Mouse (Mus musculus) limb, embryonic 14.5 days (tissue): ENCODE measurements around the gene Gstt2. TPM values are rescaled to one million over a fixed set of nuclear protein-coding genes. Genes with fewer than 3 reads are reported as not detected.
"Not testable (repeated sequence)": the region's sequence is repeated elsewhere in the genome, so short reads cannot be mapped to it uniquely, and the experiment has no call there.

Source experiments
- ATAC-seq: fragments of 200-750 bp; cut with Nextera tagmentation; 2 replicates; pipeline ENCODE4 v1.8.0; 2017; ENCODE audit warnings: low read depth, moderate number of reproducible peaks, moderate TSS enrichment; ENCODE audit not compliant: low FRiP score
- DNase-seq: peaks from one replicate; pipeline ENCODE4 v3.0.0-alpha.2; 2015; ENCODE audit warnings: low spot score
- H3K27ac ChIP-seq: fragments of 300-500 bp; sonication (generic); replicated peaks from 2 replicates; pipeline ENCODE4 v1.5.1; 2014; ENCODE audit warnings: low read depth, mild to moderate bottlenecking, low read length, moderate library complexity, mixed read lengths
- H3K27me3 ChIP-seq: fragments of 300-500 bp; sonication (generic); 2 replicates; pipeline ENCODE4 v1.6.1; 2014; ENCODE audit warnings: low read length, mixed read lengths; ENCODE audit not compliant: control insufficient read depth, insufficient read depth
- H3K36me3 ChIP-seq: fragments of 300-500 bp; sonication (generic); 2 replicates; pipeline ENCODE4 v1.6.1; 2014; ENCODE audit warnings: mild to moderate bottlenecking, low read length, moderate library complexity, mixed read lengths; ENCODE audit not compliant: control insufficient read depth, insufficient read depth
- H3K4me1 ChIP-seq: fragments of 300-500 bp; sonication (generic); 2 replicates; pipeline ENCODE4 v1.6.1; 2014; ENCODE audit warnings: antibody characterized with exemption, low read length, mixed read lengths; ENCODE audit not compliant: control insufficient read depth, insufficient read depth
- H3K4me2 ChIP-seq: fragments of 300-500 bp; sonication (generic); replicated peaks from 2 replicates; pipeline ENCODE4 v1.6.1; 2014; ENCODE audit warnings: low read depth, mild to moderate bottlenecking, low read length, moderate library complexity; ENCODE audit not compliant: severe bottlenecking
- H3K4me3 ChIP-seq: fragments of 300-500 bp; sonication (generic); replicated peaks from 2 replicates; pipeline ENCODE4 v1.5.1; 2014; ENCODE audit warnings: low read length
- H3K9ac ChIP-seq: fragments of 300-500 bp; sonication (generic); 2 replicates; pipeline ENCODE4 v1.6.1; 2014; ENCODE audit warnings: mild to moderate bottlenecking, low read depth, low read length, moderate library complexity; ENCODE audit not compliant: severe bottlenecking
- H3K9me3 ChIP-seq: fragments of 300-500 bp; sonication (generic); 2 replicates; pipeline ENCODE4 v1.6.1; 2016; ENCODE audit warnings: low read length; ENCODE audit not compliant: control insufficient read depth
- POLR2A ChIP-seq: fragments of 200-500 bp; IDR thresholded peaks from 2 replicates; pipeline ENCODE4 v1.8.0; 2012; ENCODE audit warnings: inconsistent platforms, mild to moderate bottlenecking, moderate library complexity, borderline replicate concordance; ENCODE audit not compliant: insufficient read depth, insufficient read length; ENCODE audit errors: extremely low read depth
- WGBS: fragments of 180-500 bp; shearing (Covaris S2); extraction: QIAGEN DNeasy Blood & Tissue Kit; methylation state at CpG from one replicate; pipeline ENCODE4 v1.1.7; 2014; 5-methylcytosine and 5-hydroxymethylcytosine counted together
- polyA plus RNA-seq, 2 experiments: library from polyadenylated mRNA; depleted of rRNA in 1 of 2; stranded (reverse) in 1 of 2; unstranded in 1 of 2; fragments of >200 nt; fragmentation: Nextera tagmentation in 1 of 2; extraction: Ambion mirVana in 1 of 2; gene quantifications; 2 replicates each; pipeline versions ENCODE4 v1.2.1 to v1.2.3; 2012 to 2014

The Gstt2 gene
- polyA plus RNA-seq, 2 experiments: 12.3 to 24.8 TPM

- WGBS: 28% methylated on average over 3 of the region's 3 CpGs
- no peak for TF ChIP-seq POLR2A
Observed at GRCm38 (mm10) chr10:75848382-75848781, 11.2 kb upstream of the Gstt2 start.

GRCm38 (mm10) chr10:75845306-75845930 is 8.2 kb upstream of the Gstt2 start:
- 77% methylated on average over 6 of the region's 6 CpGs for WGBS
- no peak overlapping the region for H3K4me2 ChIP-seq
- no peak overlapping the region for H3K9ac ChIP-seq
- ATAC-seq (no peak), DNase-seq (peak; percentile 1)
- no peak overlapping the region for H3K4me3 ChIP-seq
- H3K36me3 ChIP-seq: no peaks in the 10 kb centered on the region
- no peaks in the 10 kb centered on the region for H3K27me3 ChIP-seq
- TF ChIP-seq POLR2A: no peak
- H3K9me3 ChIP-seq: no peaks in the 10 kb centered on the region
- H3K4me1 ChIP-seq: no peaks in the 10 kb centered on the region
- H3K27ac ChIP-seq: no peak overlapping the region

More at GRCm38 (mm10) chr10:75848382-75848781, 11.2 kb upstream of the Gstt2 start:
- H3K4me1 ChIP-seq: peaks cover 10% of the 10 kb centered on the region; the same call in 1 of the 2 replicates
- ATAC-seq (no peak), DNase-seq (no peak)
- no peaks in the 10 kb centered on the region for H3K27me3 ChIP-seq
- no peak overlapping the region for H3K4me3 ChIP-seq
- H3K4me2 ChIP-seq: no peak overlapping the region
- H3K27ac ChIP-seq: no peak overlapping the region
- no peaks in the 10 kb centered on the region for H3K9me3 ChIP-seq
- no peak overlapping the region for H3K9ac ChIP-seq
- no peaks in the 10 kb centered on the region for H3K36me3 ChIP-seq

- Histone ChIP-seq H3K4me2 (no peak overlapping the region), H3K36me3 (no peaks in the 10 kb centered on the region), H3K4me1 (no peaks in the 10 kb centered on the region), H3K27me3 (no peaks in the 10 kb centered on the region), H3K9me3 (no peaks in the 10 kb centered on the region), H3K9ac (no peak overlapping the region), H3K27ac (no peak overlapping the region), H3K4me3 (no peak overlapping the region)
- DNase-seq: no peak
- no peak for ATAC-seq
- TF ChIP-seq POLR2A: no peak
- WGBS: 48% methylated on average over 1 of the region's 1 CpGs
Observed at GRCm38 (mm10) chr10:75844800-75845199, 7.6 kb upstream of the Gstt2 start.

- not testable (repeated sequence) for H3K4me2 ChIP-seq, DNase-seq, H3K27me3 ChIP-seq, H3K36me3 ChIP-seq, H3K4me1 ChIP-seq, H3K9me3 ChIP-seq, H3K27ac ChIP-seq, ATAC-seq, H3K9ac ChIP-seq, H3K4me3 ChIP-seq
- WGBS: 80% methylated on average over 6 of the region's 6 CpGs
Observed at GRCm38 (mm10) chr10:75843898-75844297, 6.7 kb upstream of the Gstt2 start.

GRCm38 (mm10) chr10:75839092-75839491 is 1.9 kb upstream of the Gstt2 start:
- Histone ChIP-seq H3K9ac (no peak overlapping the region), H3K9me3 (no peaks in the 10 kb centered on the region), H3K27ac (no peak overlapping the region), H3K27me3 (no peaks in the 10 kb centered on the region), H3K36me3 (no peaks in the 10 kb centered on the region), H3K4me3 (no peak overlapping the region), H3K4me1 (peaks cover 23% of the 10 kb centered on the region), H3K4me2 (no peak overlapping the region)
- no peak for DNase-seq
- no peak for ATAC-seq
- TF ChIP-seq POLR2A: no peak
- WGBS: 86% methylated on average over 10 of the region's 10 CpGs
